Comparison of ENCODE assay signal across 34 mouse cellular contexts in the genomic region with DNA sequence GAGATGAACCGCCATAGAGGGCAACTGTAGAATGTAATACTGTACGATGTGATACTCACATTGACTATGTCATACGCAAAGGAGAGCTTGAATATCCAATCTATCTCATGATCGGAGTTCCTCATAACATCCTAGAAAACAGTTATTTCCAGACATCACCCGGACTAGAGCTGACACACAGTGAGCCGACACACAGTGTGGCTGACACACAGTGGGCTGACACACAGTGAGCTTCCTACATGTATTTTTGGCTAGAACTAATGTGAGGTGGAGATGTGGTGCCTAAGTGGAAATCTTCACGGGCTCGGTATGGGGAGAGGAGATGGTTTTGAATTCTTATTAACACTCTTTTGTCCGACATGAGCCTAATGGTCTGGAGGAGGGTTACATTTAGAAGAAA. TPM values are rescaled to one million over a fixed set of nuclear protein-coding genes. Genes with fewer than 3 reads are reported as not detected.
"Had no signal": no experiment of that assay in that cellular context is flagged by ENCODE, and none has a peak within 500 bp of the region (broad histone marks: within the 10 kb centered on the region; RNA-seq: fewer than 3 reads in every experiment).

No protein-coding gene starts in this region.

- DNase-seq: cerebellum, adult 9-10 months; cerebellum, adult 9-11 months; cerebellum, postnatal 10 days; cerebellum, postnatal 14 days; cerebellum, postnatal 25 days; cerebellum, postnatal 36 days; embryo, embryonic 11 days; forebrain, postnatal 0 days; gastrocnemius, adult 2 months; gastrocnemius, postnatal 10 days; gastrocnemius, postnatal 14 days; gastrocnemius, postnatal 25 days; gastrocnemius, postnatal 36 days; heart, adult 11 months; heart, adult 18-20 months; heart, adult 2 months had no signal

- H3K4me3 ChIP-seq: embryonic facial prominence, embryonic 10.5 days; embryonic facial prominence, embryonic 12.5 days; embryonic facial prominence, embryonic 13.5 days; embryonic facial prominence, embryonic 15.5 days; erythroblast, embryonic 14.5 days; forebrain, embryonic 10.5 days; forebrain, embryonic 12.5 days; forebrain, embryonic 13.5 days; forebrain, embryonic 15.5 days; gastrocnemius, adult 2 months; heart, adult 2 months had no signal

- H3K27ac ChIP-seq: embryonic facial prominence, embryonic 10.5 days; embryonic facial prominence, embryonic 12.5 days; embryonic facial prominence, embryonic 13.5 days; embryonic facial prominence, embryonic 15.5 days; forebrain, embryonic 10.5 days; forebrain, embryonic 12.5 days; forebrain, embryonic 13.5 days; forebrain, embryonic 15.5 days; gastrocnemius, adult 2 months; heart, adult 2 months had no signal

- H3K4me1 ChIP-seq: embryonic facial prominence, embryonic 12.5 days; forebrain, embryonic 15.5 days had no signal

- H3K27me3 ChIP-seq: embryonic facial prominence, embryonic 12.5 days; embryonic facial prominence, embryonic 13.5 days; embryonic facial prominence, embryonic 15.5 days; forebrain, embryonic 12.5 days; forebrain, embryonic 15.5 days had no signal

- H3K36me3 ChIP-seq: embryonic facial prominence, embryonic 10.5 days; embryonic facial prominence, embryonic 12.5 days; embryonic facial prominence, embryonic 13.5 days; embryonic facial prominence, embryonic 15.5 days; forebrain, embryonic 10.5 days; forebrain, embryonic 12.5 days; forebrain, embryonic 15.5 days had no signal

- H3K4me2 ChIP-seq: embryonic facial prominence, embryonic 12.5 days; embryonic facial prominence, embryonic 13.5 days; embryonic facial prominence, embryonic 15.5 days; forebrain, embryonic 12.5 days; forebrain, embryonic 13.5 days; forebrain, embryonic 15.5 days had no signal

- H3K9me3 ChIP-seq: embryonic facial prominence, embryonic 10.5 days; embryonic facial prominence, embryonic 12.5 days; embryonic facial prominence, embryonic 13.5 days; embryonic facial prominence, embryonic 15.5 days; forebrain, embryonic 10.5 days; forebrain, embryonic 12.5 days; forebrain, embryonic 13.5 days; forebrain, embryonic 15.5 days had no signal

- H3K9ac ChIP-seq: embryonic facial prominence, embryonic 12.5 days; embryonic facial prominence, embryonic 13.5 days; embryonic facial prominence, embryonic 15.5 days; forebrain, embryonic 12.5 days; forebrain, embryonic 13.5 days; forebrain, embryonic 15.5 days; forebrain, postnatal 0 days had no signal

RNA-seq across cellular contexts. Expression of a gene that starts 18.8 kb away (rescaled TPM):
- total RNA-seq: granulocyte monocyte progenitor cell, adult 5-6 weeks; heart, adult 8-10 months had no signal
- polyA plus RNA-seq: embryonic facial prominence, embryonic 10.5 days; embryonic facial prominence, embryonic 11.5 days; embryonic facial prominence, embryonic 12.5 days; erythroblast, embryonic 14.5 days; forebrain, embryonic 10.5 days; forebrain, embryonic 11.5 days; forebrain, embryonic 12.5 days; forebrain, embryonic 13.5 days; forebrain, embryonic 15.5 days; forebrain, embryonic 16.5 days had no signal

RNA-seq across cellular contexts. Expression of a gene that starts 41.7 kb away (rescaled TPM):
- total RNA-seq: common myeloid progenitor, adult 5-6 weeks; forebrain, postnatal 0 days; gastrocnemius, adult 18-20 months; gastrocnemius, adult 2 months; gastrocnemius, adult 8-10 months; granulocyte monocyte progenitor cell, adult 5-6 weeks had no signal
- polyA plus RNA-seq: cortical plate, adult 2 months; embryonic facial prominence, embryonic 10.5 days; embryonic facial prominence, embryonic 11.5 days; embryonic facial prominence, embryonic 13.5 days; erythroblast, embryonic 14.5 days; forebrain, embryonic 10.5 days; forebrain, embryonic 11.5 days; forebrain, embryonic 16.5 days had no signal
